Mouse (Mus musculus): ENCODE results near the gene Doc2a. TPM values are rescaled to one million over a fixed set of nuclear protein-coding genes. Genes with fewer than 3 reads are reported as not detected.
A peak's percentile ranks its signal among the peaks of the same experiment; 100 is the strongest.

The Doc2a gene
- total RNA-seq, 2 experiments from 2014 or later: not detected

DNA sequence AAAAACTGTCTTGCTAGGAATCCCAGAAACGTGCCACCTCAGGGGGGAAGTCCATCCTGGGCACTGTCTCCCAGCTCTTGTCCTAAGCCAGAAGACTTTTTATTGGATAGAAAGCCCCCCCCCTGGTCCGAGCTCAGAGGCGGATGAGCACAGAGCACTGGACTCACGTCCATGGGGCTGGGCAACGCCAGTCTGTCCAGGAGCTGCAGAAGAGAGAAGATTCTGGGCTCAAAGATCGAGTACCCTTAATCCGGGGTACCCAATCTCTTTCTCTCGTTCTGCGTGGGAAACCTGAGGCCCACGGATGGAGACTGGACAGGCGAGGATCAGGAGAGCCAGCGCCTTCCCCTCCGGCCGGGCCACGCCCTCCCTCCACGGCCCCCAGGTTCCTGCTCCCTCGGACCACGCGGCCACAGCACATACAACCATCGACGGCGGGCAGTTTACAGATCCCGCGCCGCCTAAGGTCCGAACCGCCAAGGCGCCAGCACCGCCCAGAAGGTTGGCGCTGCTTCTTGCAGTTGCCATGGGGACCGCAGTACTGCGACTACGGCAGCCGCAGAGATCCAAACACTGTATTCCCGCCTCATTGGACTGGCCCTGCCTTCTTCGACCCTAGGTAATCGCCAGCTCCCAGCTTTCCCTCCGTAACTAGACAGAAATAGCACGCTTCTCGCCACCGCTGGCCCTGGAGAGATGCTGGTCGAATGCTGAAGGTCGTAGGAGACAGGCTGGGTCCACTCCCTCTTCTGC is 38.3 kb upstream of the Doc2a start:
- Histone ChIP-seq H3K4me3 (peak overlapping the region; percentile 85), H3K27ac (peak overlapping the region; percentile 99)
- TF ChIP-seq CTCF (IDR thresholded peaks at IDR 0.05): peak; percentile 11; the same call in 1 of the 2 replicates
- intact Hi-C loops (cut with DNase I): no loop called here
- peak; percentile 93 for DNase-seq

- intact Hi-C loops (cut with DNase I): no loop called here
- no peak for TF ChIP-seq CTCF (IDR thresholded peaks at IDR 0.05)
- Histone ChIP-seq H3K4me3 (peak overlapping the region; percentile 85), H3K27ac (peak overlapping the region; percentile 99)
- DNase-seq: no peak
Measured at GRCm38 (mm10) chr7:126809723-126810369, 37.4 kb upstream of the Doc2a start.

DNA sequence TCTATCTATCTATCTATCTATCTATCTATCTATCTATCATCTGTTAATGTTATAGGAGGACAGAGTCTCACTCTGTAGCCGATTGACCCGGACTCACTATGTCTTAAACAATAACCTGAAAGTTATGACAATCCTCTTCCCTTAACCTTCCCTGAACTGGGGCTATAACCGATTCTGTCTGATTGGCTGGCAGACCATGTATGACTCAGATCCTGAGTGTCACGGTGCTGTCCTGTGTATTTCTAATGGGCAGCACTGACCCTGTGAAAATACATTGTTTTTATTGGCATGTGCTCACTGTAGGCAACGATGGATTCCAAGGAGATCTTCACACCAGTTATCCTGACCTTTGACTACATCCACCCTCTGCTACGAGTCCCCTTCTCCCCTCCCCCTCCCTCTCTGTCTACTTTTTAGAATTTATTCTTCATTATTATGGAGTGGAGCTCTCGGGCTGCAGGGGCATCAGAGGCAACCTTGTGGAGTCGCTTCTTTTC is 31.4 kb upstream of the Doc2a start:
- Histone ChIP-seq H3K27ac (0 out of 2 replicates have a peak overlapping the region, but pooled peaks have one; percentile 24), H3K4me3 (no peak overlapping the region)
- DNase-seq: no peak
- TF ChIP-seq CTCF (IDR thresholded peaks at IDR 0.05): no peak
- intact Hi-C loops (cut with DNase I): no loop called here

DNA sequence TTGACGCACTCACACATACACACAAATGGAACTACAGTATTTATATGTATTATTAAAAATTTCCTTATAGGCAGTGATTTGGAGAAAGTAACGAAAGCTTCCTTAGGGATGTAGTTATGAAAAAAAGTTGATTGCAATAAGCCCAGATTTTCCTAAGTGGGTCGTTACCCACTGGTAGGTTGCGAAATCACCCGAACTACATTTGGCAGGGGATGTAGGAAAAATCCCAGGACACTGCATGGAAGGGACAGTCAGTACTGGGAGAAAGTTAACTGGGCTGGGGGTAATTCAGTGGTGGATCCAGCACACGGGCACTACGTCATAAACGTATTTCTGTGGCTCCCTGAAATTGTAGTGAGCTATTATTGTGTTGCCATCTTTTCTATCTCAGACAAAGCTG is 30.7 kb upstream of the Doc2a start:
- Histone ChIP-seq H3K27ac (peak overlapping the region; percentile 31; the same call in 1 of the 2 replicates), H3K4me3 (no peak overlapping the region)
- intact Hi-C loops (cut with DNase I): no loop called here
- DNase-seq: peak; percentile 48
- TF ChIP-seq CTCF (IDR thresholded peaks at IDR 0.05): no peak

DNA sequence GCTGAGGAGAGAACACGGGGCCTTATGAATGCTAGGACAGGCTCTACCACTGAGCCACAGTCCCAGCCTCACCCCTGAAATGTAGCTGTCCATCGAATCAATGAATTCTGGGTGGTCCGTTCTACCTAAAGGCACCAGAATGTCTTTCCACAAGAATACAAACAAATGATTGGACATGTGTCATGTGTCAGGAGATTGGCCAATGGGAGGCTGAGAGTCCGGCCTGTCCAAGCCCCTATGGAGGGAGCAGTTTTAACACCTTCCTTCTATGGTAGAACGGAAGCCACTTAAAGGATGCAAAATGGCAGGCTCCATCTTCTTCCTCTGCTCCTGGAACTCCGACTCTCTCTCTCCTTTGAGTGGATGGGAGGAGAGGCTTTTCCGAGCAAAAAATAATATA is 29.6 kb upstream of the Doc2a start:
- Histone ChIP-seq H3K4me3 (no peak overlapping the region), H3K27ac (no peak overlapping the region)
- DNase-seq: no peak
- intact Hi-C loops (cut with DNase I): no loop called here
- no peak for TF ChIP-seq CTCF (IDR thresholded peaks at IDR 0.05)

DNA sequence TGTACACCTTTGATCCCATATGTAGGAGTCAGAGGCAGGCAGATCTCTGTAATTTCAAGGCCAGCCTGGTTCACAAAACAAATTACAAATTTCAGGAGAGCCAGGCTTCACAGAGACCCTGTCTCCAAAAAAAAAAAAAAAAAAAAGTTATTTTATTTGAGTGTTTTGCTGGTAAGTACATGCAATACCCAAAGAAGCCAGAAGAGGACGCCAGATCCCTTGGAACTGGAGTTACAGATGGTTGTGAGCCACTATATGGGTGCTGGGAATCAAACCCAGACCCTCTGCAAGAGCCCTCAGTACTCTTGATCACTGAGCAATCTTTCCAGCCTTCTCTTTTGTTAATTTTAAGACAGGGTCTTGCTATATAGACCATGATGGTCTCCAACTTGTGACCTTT is 28.4 kb upstream of the Doc2a start:
- H3K4me3 ChIP-seq: no peak overlapping the region
- no peak for DNase-seq
- intact Hi-C loops (cut with DNase I): no loop called here
- H3K27ac ChIP-seq: no peak overlapping the region
- peak; percentile 25; the same call in 1 of the 2 replicates for TF ChIP-seq CTCF (IDR thresholded peaks at IDR 0.05)

GRCm38 (mm10) chr7:126821835-126822511 is 25.2 kb upstream of the Doc2a start:
- Histone ChIP-seq H3K4me3 (peak overlapping the region; percentile 80), H3K27ac (peak overlapping the region; percentile 87)
- intact Hi-C loops (cut with DNase I): loop anchor here (1.0 to 5.0 kb wide), 4 partner anchors 40 to 205 kb away; partner anchors contain the start of genes Hirip3, Ino80e, Maz and Taok2
- peak; percentile 99 for TF ChIP-seq CTCF (IDR thresholded peaks at IDR 0.05)
- peak; percentile 86 for DNase-seq

DNA sequence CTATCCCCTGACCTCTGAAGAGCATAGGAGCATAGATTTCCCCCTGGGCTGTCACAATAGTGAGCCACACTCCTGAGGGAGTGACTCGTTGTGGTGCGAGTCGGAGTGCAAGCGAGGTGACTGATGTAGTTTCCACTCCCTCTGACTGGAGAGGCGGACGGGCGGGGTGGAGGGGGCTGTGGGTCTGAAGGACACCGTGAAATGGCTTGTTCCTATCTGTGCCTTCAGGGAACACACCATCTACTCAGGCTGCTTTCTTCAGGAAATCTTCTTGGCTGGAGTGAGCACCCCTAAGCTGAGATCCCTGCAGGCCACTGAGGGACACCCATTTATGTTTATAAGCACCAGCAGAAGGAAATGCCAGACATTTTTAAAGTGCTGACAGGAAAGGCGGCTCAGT is 24.5 kb upstream of the Doc2a start:
- Histone ChIP-seq H3K27ac (peak overlapping the region; percentile 87), H3K4me3 (peak overlapping the region; percentile 80)
- intact Hi-C loops (cut with DNase I): loop anchor here (5.0 kb wide), 3 partner anchors 40 to 205 kb away; partner anchors contain the start of genes Hirip3, Ino80e, Maz and Taok2
- no peak for TF ChIP-seq CTCF (IDR thresholded peaks at IDR 0.05)
- DNase-seq: peak; percentile 48

GRCm38 (mm10) chr7:126823202-126823711 is 24.0 kb upstream of the Doc2a start:
- H3K4me3 ChIP-seq: peak overlapping the region; percentile 80
- H3K27ac ChIP-seq: peak overlapping the region; percentile 87
- no peak for TF ChIP-seq CTCF (IDR thresholded peaks at IDR 0.05)
- intact Hi-C loops (cut with DNase I): loop anchor here (5.0 kb wide), 3 partner anchors 39 to 204 kb away; partner anchors contain the start of genes Hirip3, Ino80e, Maz and Taok2
- peak; percentile 43 for DNase-seq

GRCm38 (mm10) chr7:126823940-126824339 is 23.3 kb upstream of the Doc2a start:
- Histone ChIP-seq H3K4me3 (peak overlapping the region; percentile 80), H3K27ac (peak overlapping the region; percentile 87)
- intact Hi-C loops (cut with DNase I): loop anchor here (5.0 kb wide), 3 partner anchors 38 to 203 kb away; partner anchors contain the start of genes Hirip3, Ino80e, Maz and Taok2
- DNase-seq: no peak
- TF ChIP-seq CTCF (IDR thresholded peaks at IDR 0.05): no peak

DNA sequence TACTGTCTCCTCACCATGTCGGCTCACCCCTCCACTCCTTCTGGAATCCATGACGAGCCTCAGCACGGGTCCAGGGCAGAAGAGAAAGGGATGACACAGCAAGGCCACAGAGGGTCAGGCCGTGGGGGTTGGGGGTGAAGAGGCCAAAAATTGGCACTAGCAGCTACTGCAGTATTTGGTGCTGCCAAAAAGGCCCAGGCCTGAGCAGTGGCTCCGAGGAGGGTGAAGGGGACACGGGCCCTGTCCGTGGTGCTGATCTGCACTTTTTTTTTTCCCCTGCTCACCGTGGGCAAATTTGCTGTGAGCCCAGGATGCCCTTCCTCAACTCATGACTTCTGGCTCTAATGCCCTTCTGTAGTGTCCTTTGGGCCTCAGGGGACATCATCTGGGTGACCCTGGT is 21.8 kb upstream of the Doc2a start:
- peak overlapping the region; percentile 87; the same call in 1 of the 2 replicates for H3K27ac ChIP-seq
- no peak for TF ChIP-seq CTCF (IDR thresholded peaks at IDR 0.05)

DNA sequence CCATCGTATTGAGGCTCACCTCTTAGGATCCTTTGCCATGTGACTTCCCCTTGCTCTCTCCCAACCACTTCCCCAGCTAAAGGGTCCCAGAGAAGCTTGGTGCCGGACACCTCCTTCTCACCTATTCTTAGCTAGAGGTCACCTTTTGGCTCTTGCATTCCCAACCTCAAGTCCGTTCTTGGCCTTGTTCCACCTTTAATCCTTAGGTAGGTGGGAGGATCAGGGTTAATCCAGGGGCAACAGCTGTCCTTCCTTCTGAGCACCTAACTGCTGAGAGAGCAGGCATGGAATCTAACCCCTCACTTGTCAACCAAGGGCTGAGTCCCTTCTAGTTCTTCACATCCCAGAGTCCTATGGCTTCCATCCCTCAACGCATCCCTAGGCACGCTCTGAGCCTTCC is 21.3 kb upstream of the Doc2a start:
- intact Hi-C loops (cut with DNase I): no loop called here
- no peak for TF ChIP-seq CTCF (IDR thresholded peaks at IDR 0.05)
- DNase-seq: no peak
- Histone ChIP-seq H3K27ac (no peak overlapping the region), H3K4me3 (peak overlapping the region; percentile 32; the same call in 1 of the 2 replicates)

More for the DNA sequence above, 21.8 kb upstream of the Doc2a start:
- intact Hi-C loops (cut with DNase I): no loop called here
- peak overlapping the region; percentile 32 for H3K4me3 ChIP-seq
- DNase-seq: peak; percentile 48
